Mouse (Mus musculus) neural tube, embryonic 15.5 days (tissue): ENCODE results near the gene Clrn1. TPM values are rescaled to one million over a fixed set of nuclear protein-coding genes. Genes with fewer than 3 reads are reported as not detected.

Experiments
- ATAC-seq: fragments of 200-750 bp; cut with Nextera tagmentation; 2 replicates; pipeline ENCODE4 v1.8.0; 2017; ENCODE audit warnings: mild to moderate bottlenecking, moderate TSS enrichment, moderate library complexity; ENCODE audit not compliant: low FRiP score
- H3K27ac ChIP-seq: fragments of 300-500 bp; sonication (generic); replicated peaks from 2 replicates; pipeline ENCODE4 v1.5.1; 2015; ENCODE audit warnings: mild to moderate bottlenecking, inconsistent platforms
- H3K27me3 ChIP-seq: fragments of 300-500 bp; sonication (generic); replicated peaks from 2 replicates; pipeline ENCODE4 v1.6.1; 2015; ENCODE audit warnings: inconsistent platforms
- H3K36me3 ChIP-seq: fragments of 300-500 bp; sonication (generic); 2 replicates; pipeline ENCODE4 v1.6.1; 2015; ENCODE audit warnings: inconsistent platforms
- H3K4me1 ChIP-seq: fragments of 300-500 bp; sonication (generic); 2 replicates; pipeline ENCODE4 v1.6.1; 2015; ENCODE audit warnings: inconsistent platforms
- H3K4me2 ChIP-seq: fragments of 300-500 bp; sonication (generic); 2 replicates; pipeline ENCODE4 v1.6.1; 2015; ENCODE audit warnings: inconsistent platforms, mild to moderate bottlenecking, moderate library complexity
- H3K4me3 ChIP-seq: fragments of 300-500 bp; sonication (generic); replicated peaks from 2 replicates; pipeline ENCODE4 v1.5.1; 2015; ENCODE audit warnings: mild to moderate bottlenecking, inconsistent platforms
- H3K9ac ChIP-seq: fragments of 300-500 bp; sonication (generic); replicated peaks from 2 replicates; pipeline ENCODE4 v1.6.1; 2015; ENCODE audit warnings: mild to moderate bottlenecking, inconsistent platforms
- H3K9me3 ChIP-seq: fragments of 300-500 bp; sonication (generic); replicated peaks from 2 replicates; pipeline ENCODE4 v1.6.1; 2016; ENCODE audit warnings: inconsistent platforms
- WGBS: fragments of 180-500 bp; shearing (Covaris S2); methylation state at CpG from one replicate; pipeline ENCODE4 v1.1.7; 2015; ENCODE audit warnings: mixed read lengths; 5-methylcytosine and 5-hydroxymethylcytosine counted together
- polyA plus RNA-seq: library from polyadenylated mRNA; unstranded; fragments of >200 nt; fragmentation: Nextera tagmentation; extraction: Ambion mirVana; gene quantifications from 2 replicates; pipeline ENCODE4 v1.2.1, GENCODE M21; 2015

Gene Clrn1
- polyA plus RNA-seq = 1.2 and 2.6 TPM in 2 replicates

GRCm38 (mm10) chr3:58884801-58885573, at the start of gene Clrn1:
Gene Clrn1, minus strand, starts transcription at chr3:58885340.
- Histone ChIP-seq H3K4me2 (no peak within 1 kb of the TSS), H3K9ac (no peak within 1 kb of the TSS), H3K9me3 (no peaks in the 10 kb centered on the region), H3K27me3 (no peaks in the 10 kb centered on the region), H3K36me3 (no peaks in the 10 kb centered on the region), H3K4me1 (peaks cover 6% of the 10 kb centered on the region), H3K27ac (no peak within 1 kb of the TSS), H3K4me3 (no peak within 1 kb of the TSS)
- 61% methylated on average over 20 of the region's 20 CpGs for whole genome bisulfite sequencing
- no peak for ATAC-seq

- no peak overlapping the region for H3K9ac ChIP-seq
- no peak for ATAC-seq
- no peak overlapping the region for H3K4me3 ChIP-seq
- H3K4me2 ChIP-seq = no peak overlapping the region
- H3K27me3 ChIP-seq = no peaks in the 10 kb centered on the region
- H3K27ac ChIP-seq = no peak overlapping the region
- H3K36me3 ChIP-seq = no peaks in the 10 kb centered on the region
- H3K4me1 ChIP-seq = no peaks in the 10 kb centered on the region
- WGBS = 55% methylated on average over 7 of the region's 7 CpGs
- H3K9me3 ChIP-seq = 0 out of 2 replicates have a peak, but pooled peaks cover 3% of the 10 kb centered on the region
Measured at GRCm38 (mm10) chr3:58924027-58924426, 38.9 kb upstream of the Clrn1 start.

- Histone ChIP-seq H3K4me2 (no peak overlapping the region), H3K27ac (no peak overlapping the region), H3K4me3 (no peak overlapping the region), H3K4me1 (no peaks in the 10 kb centered on the region), H3K27me3 (no peaks in the 10 kb centered on the region), H3K9ac (no peak overlapping the region), H3K36me3 (no peaks in the 10 kb centered on the region), H3K9me3 (0 out of 2 replicates have a peak, but pooled peaks cover 3% of the 10 kb centered on the region)
- ATAC-seq = no peak
- WGBS = 71% methylated on average over 11 of the region's 11 CpGs
Measured at GRCm38 (mm10) chr3:58923140-58923539, 38.0 kb upstream of the Clrn1 start.

- Histone ChIP-seq H3K36me3 (no peaks in the 10 kb centered on the region), H3K4me3 (no peak overlapping the region), H3K27me3 (no peaks in the 10 kb centered on the region), H3K9me3 (0 out of 2 replicates have a peak, but pooled peaks cover 3% of the 10 kb centered on the region), H3K4me1 (no peaks in the 10 kb centered on the region), H3K4me2 (no peak overlapping the region), H3K9ac (no peak overlapping the region), H3K27ac (no peak overlapping the region)
- 77% methylated on average over 7 of the region's 7 CpGs for WGBS
- ATAC-seq = no peak
Measured at GRCm38 (mm10) chr3:58922636-58923035, 37.5 kb upstream of the Clrn1 start.

GRCm38 (mm10) chr3:58921316-58921715, 36.2 kb upstream of the Clrn1 start:
- no peaks in the 10 kb centered on the region for H3K36me3 ChIP-seq
- no peak overlapping the region for H3K9ac ChIP-seq
- no peak overlapping the region for H3K4me3 ChIP-seq
- H3K9me3 ChIP-seq = 0 out of 2 replicates have a peak, but pooled peaks cover 3% of the 10 kb centered on the region
- H3K4me1 ChIP-seq = no peaks in the 10 kb centered on the region
- no peak overlapping the region for H3K27ac ChIP-seq
- ATAC-seq = no peak
- no peak overlapping the region for H3K4me2 ChIP-seq
- no peaks in the 10 kb centered on the region for H3K27me3 ChIP-seq
- 65% methylated on average over 5 of the region's 5 CpGs for WGBS

GRCm38 (mm10) chr3:58904656-58905055, 19.5 kb upstream of the Clrn1 start:
- no peak for ATAC-seq

GRCm38 (mm10) chr3:58902051-58902758, 17.1 kb upstream of the Clrn1 start:
- H3K4me2 ChIP-seq = no peak overlapping the region
- H3K4me3 ChIP-seq = no peak overlapping the region
- H3K27me3 ChIP-seq = no peaks in the 10 kb centered on the region
- H3K36me3 ChIP-seq = no peaks in the 10 kb centered on the region
- 80% methylated on average over 13 of the region's 13 CpGs for WGBS
- no peaks in the 10 kb centered on the region for H3K9me3 ChIP-seq
- no peaks in the 10 kb centered on the region for H3K4me1 ChIP-seq
- ATAC-seq = no peak
- no peak overlapping the region for H3K27ac ChIP-seq
- no peak overlapping the region for H3K9ac ChIP-seq

More at GRCm38 (mm10) chr3:58904656-58905055, 19.5 kb upstream of the Clrn1 start:
- H3K4me3 ChIP-seq = no peak overlapping the region
- no peak overlapping the region for H3K27ac ChIP-seq
- 89% methylated on average over 2 of the region's 2 CpGs for WGBS
- H3K36me3 ChIP-seq = no peaks in the 10 kb centered on the region
- H3K9me3 ChIP-seq = no peaks in the 10 kb centered on the region
- H3K9ac ChIP-seq = no peak overlapping the region
- H3K27me3 ChIP-seq = no peaks in the 10 kb centered on the region
- H3K4me2 ChIP-seq = no peak overlapping the region
- H3K4me1 ChIP-seq = no peaks in the 10 kb centered on the region

GRCm38 (mm10) chr3:58895131-58895530, 10.0 kb upstream of the Clrn1 start:
- no peak overlapping the region for H3K4me2 ChIP-seq
- H3K27me3 ChIP-seq = no peaks in the 10 kb centered on the region
- H3K9ac ChIP-seq = no peak overlapping the region
- no peak for ATAC-seq
- H3K27ac ChIP-seq = peak overlapping the region; percentile 19
- no peaks in the 10 kb centered on the region for H3K4me1 ChIP-seq
- H3K9me3 ChIP-seq = no peaks in the 10 kb centered on the region
- 95% methylated on average over 5 of the region's 5 CpGs for WGBS
- no peak overlapping the region for H3K4me3 ChIP-seq
- no peaks in the 10 kb centered on the region for H3K36me3 ChIP-seq

- no peaks in the 10 kb centered on the region for H3K9me3 ChIP-seq
- no peak overlapping the region for H3K4me3 ChIP-seq
- peak overlapping the region; percentile 19 for H3K27ac ChIP-seq
- H3K36me3 ChIP-seq = no peaks in the 10 kb centered on the region
- no peak overlapping the region for H3K4me2 ChIP-seq
- H3K4me1 ChIP-seq = no peaks in the 10 kb centered on the region
- WGBS = 65% methylated on average over 3 of the region's 3 CpGs
- no peak overlapping the region for H3K9ac ChIP-seq
- ATAC-seq = peak; percentile 61
- H3K27me3 ChIP-seq = no peaks in the 10 kb centered on the region
Measured at GRCm38 (mm10) chr3:58894529-58894928, 9.4 kb upstream of the Clrn1 start.

- H3K4me2 ChIP-seq = no peak overlapping the region
- no peaks in the 10 kb centered on the region for H3K9me3 ChIP-seq
- H3K4me3 ChIP-seq = no peak overlapping the region
- no peaks in the 10 kb centered on the region for H3K36me3 ChIP-seq
- H3K4me1 ChIP-seq = no peaks in the 10 kb centered on the region
- 55% methylated on average over 3 of the region's 3 CpGs for WGBS
- no peak for ATAC-seq
- no peaks in the 10 kb centered on the region for H3K27me3 ChIP-seq
- H3K27ac ChIP-seq = no peak overlapping the region
- no peak overlapping the region for H3K9ac ChIP-seq
Measured at GRCm38 (mm10) chr3:58889670-58890069, 4.5 kb upstream of the Clrn1 start.

- 70% methylated on average over 7 of the region's 7 CpGs for WGBS
- no peak overlapping the region for H3K9ac ChIP-seq
Measured at GRCm38 (mm10) chr3:58888131-58888715, 3.1 kb upstream of the Clrn1 start.

More at GRCm38 (mm10) chr3:58888131-58888715, 3.1 kb upstream of the Clrn1 start:
- H3K4me3 ChIP-seq = no peak overlapping the region
- no peak overlapping the region for H3K27ac ChIP-seq
- H3K36me3 ChIP-seq = no peaks in the 10 kb centered on the region
- H3K27me3 ChIP-seq = no peaks in the 10 kb centered on the region
- H3K4me2 ChIP-seq = no peak overlapping the region
- ATAC-seq = no peak
- H3K9me3 ChIP-seq = no peaks in the 10 kb centered on the region
- H3K4me1 ChIP-seq = no peaks in the 10 kb centered on the region
